Mouse (Mus musculus): Measurements from ENCODE around the gene S1pr4. TPM values are rescaled to one million over a fixed set of nuclear protein-coding genes. Genes with fewer than 3 reads are reported as not detected.

The S1pr4 gene
- 0.69 and 2.1 TPM in 2 replicates for polyA plus RNA-seq (2015; fragmentation: Nextera tagmentation; extraction: Ambion mirVana)

DNA sequence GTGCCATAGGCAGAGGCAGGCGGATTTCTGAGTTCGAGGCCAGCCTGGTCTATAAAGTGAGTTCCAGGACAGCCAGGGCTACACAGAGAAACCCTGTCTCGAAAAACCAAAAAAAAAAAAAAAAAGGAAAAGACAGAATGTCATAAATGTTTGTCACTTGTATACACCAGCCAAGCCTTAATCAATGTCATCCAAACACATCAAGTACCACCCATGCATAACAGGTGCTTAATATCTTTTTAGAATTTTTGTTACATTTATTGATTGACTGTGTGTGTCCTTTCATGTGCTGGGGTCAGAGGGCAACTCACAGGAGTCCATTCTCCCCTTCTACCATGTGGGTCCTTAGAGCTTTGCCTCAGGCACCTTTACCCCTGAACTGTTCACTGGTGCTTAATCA, at the start of gene S1pr4:
Gene S1pr4, minus strand, starts transcription at position 101 of the 400 bp plus-strand sequence.
- peaks cover 25% of the 10 kb centered on the region for H3K4me1 ChIP-seq
- H3K9me3 ChIP-seq (replicated peaks) = no peaks in the 10 kb centered on the region
- H3K4me3 ChIP-seq (replicated peaks) = no peak within 1 kb of the TSS
- H3K27me3 ChIP-seq (replicated peaks) = peaks cover 7% of the 10 kb centered on the region; the same call in 1 of the 2 replicates
- ATAC-seq (ENCODE audit: low FRiP score) = no peak
- H3K9ac ChIP-seq (replicated peaks) = no peak within 1 kb of the TSS
- no peak within 1 kb of the TSS for H3K27ac ChIP-seq (replicated peaks)
- no peaks in the 10 kb centered on the region for H3K36me3 ChIP-seq
- no peak within 1 kb of the TSS for H3K4me2 ChIP-seq
- WGBS = 94% methylated on average over 3 of the region's 3 CpGs

GRCm38 (mm10) chr10:81548944-81549343, 49.0 kb upstream of the S1pr4 start:
- no peaks in the 10 kb centered on the region for H3K27me3 ChIP-seq (replicated peaks)
- no peak overlapping the region for H3K4me2 ChIP-seq
- no peak overlapping the region for H3K27ac ChIP-seq (replicated peaks)
- no peaks in the 10 kb centered on the region for H3K36me3 ChIP-seq
- WGBS = 67% methylated on average over 5 of the region's 5 CpGs
- no peak for ATAC-seq (ENCODE audit: low FRiP score)
- peaks cover 9% of the 10 kb centered on the region for H3K4me1 ChIP-seq
- H3K4me3 ChIP-seq (replicated peaks) = no peak overlapping the region
- H3K9ac ChIP-seq (replicated peaks) = no peak overlapping the region; the same call in 1 of the 2 replicates
- no peaks in the 10 kb centered on the region for H3K9me3 ChIP-seq (replicated peaks)

DNA sequence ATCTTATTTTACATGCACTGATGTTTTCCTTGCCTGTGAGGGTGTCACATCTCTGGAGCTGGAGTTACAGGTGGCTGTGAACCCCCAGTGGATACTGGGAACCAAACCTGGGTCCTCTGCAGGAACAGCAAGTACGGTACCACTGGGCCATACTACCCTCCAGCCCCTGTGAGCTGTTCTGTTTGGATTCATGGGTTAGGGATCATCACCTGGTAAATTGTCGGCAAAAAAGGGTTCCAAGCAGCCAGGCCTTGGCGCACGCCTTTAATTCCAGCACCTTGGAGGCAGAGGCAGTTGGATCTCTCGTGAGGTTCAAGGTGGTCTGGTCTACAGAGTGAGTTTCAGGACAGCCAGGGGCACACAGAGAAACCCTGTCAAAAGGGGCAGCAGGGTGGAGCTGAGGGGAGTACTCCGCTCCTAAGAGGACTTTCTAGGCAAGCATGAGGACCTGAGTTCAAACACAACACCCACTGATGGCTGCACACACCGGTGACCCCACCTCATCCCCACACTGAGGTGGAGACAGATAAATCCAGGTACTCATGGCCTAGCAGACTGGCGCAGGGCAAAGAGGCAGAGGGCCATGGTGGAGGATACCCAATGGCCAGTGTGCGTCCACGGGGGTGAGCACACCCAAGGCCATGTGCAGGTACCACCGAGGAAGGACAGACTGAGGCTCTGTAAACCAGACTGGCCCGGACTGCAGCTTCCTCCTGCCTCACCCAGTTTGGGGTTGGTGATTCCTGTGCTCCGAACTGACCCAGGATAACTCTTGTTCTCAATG, 47.0 kb upstream of the S1pr4 start:
- H3K27me3 ChIP-seq (replicated peaks) = no peaks in the 10 kb centered on the region
- no peaks in the 10 kb centered on the region for H3K9me3 ChIP-seq (replicated peaks)
- H3K9ac ChIP-seq (replicated peaks) = no peak overlapping the region
- H3K4me3 ChIP-seq (replicated peaks) = no peak overlapping the region
- H3K27ac ChIP-seq (replicated peaks) = no peak overlapping the region
- ATAC-seq (ENCODE audit: low FRiP score) = no peak
- H3K36me3 ChIP-seq = no peaks in the 10 kb centered on the region
- H3K4me2 ChIP-seq = no peak overlapping the region
- peaks cover 29% of the 10 kb centered on the region for H3K4me1 ChIP-seq
- 92% methylated on average over 13 of the region's 13 CpGs for WGBS

GRCm38 (mm10) chr10:81546332-81546731, 46.4 kb upstream of the S1pr4 start:
- Histone ChIP-seq H3K4me2 (no peak overlapping the region), H3K27ac (replicated peaks) (no peak overlapping the region), H3K27me3 (replicated peaks) (no peaks in the 10 kb centered on the region), H3K4me1 (peaks cover 33% of the 10 kb centered on the region), H3K4me3 (replicated peaks) (no peak overlapping the region), H3K9ac (replicated peaks) (no peak overlapping the region), H3K36me3 (no peaks in the 10 kb centered on the region), H3K9me3 (replicated peaks) (no peaks in the 10 kb centered on the region)
- WGBS = 82% methylated on average over 5 of the region's 5 CpGs
- no peak for ATAC-seq (ENCODE audit: low FRiP score)

GRCm38 (mm10) chr10:81545161-81545747, 45.3 kb upstream of the S1pr4 start, which contains the start of gene Gna11:
Gna11 (minus strand) TSS chr10:81545190.
- ATAC-seq (ENCODE audit: low FRiP score) = peak; percentile 96
- H3K4me1 ChIP-seq = peaks cover 40% of the 10 kb centered on the region
- peak within 1 kb of the TSS; percentile 98 for H3K9ac ChIP-seq (replicated peaks)
- no peaks in the 10 kb centered on the region for H3K9me3 ChIP-seq (replicated peaks)
- peak within 1 kb of the TSS; percentile 74 for H3K4me3 ChIP-seq (replicated peaks)
- peak within 1 kb of the TSS; percentile 92 for H3K27ac ChIP-seq (replicated peaks)
- peak within 1 kb of the TSS; percentile 83 for H3K4me2 ChIP-seq
- no peaks in the 10 kb centered on the region for H3K36me3 ChIP-seq
- under 1% methylated on average over 59 of the region's 59 CpGs for WGBS
- no peaks in the 10 kb centered on the region for H3K27me3 ChIP-seq (replicated peaks)

GRCm38 (mm10) chr10:81544296-81545160, 44.6 kb upstream of the S1pr4 start:
- ATAC-seq (ENCODE audit: low FRiP score) = no peak; the same call in 1 of the 2 replicates
- WGBS = under 1% methylated on average over 82 of the region's 93 CpGs
- peak overlapping the region; percentile 83 for H3K4me2 ChIP-seq
- H3K27ac ChIP-seq (replicated peaks) = peak overlapping the region; percentile 92
- H3K9me3 ChIP-seq (replicated peaks) = no peaks in the 10 kb centered on the region
- no peaks in the 10 kb centered on the region for H3K36me3 ChIP-seq
- H3K4me1 ChIP-seq = peaks cover 40% of the 10 kb centered on the region
- peak overlapping the region; percentile 98 for H3K9ac ChIP-seq (replicated peaks)
- H3K4me3 ChIP-seq (replicated peaks) = peak overlapping the region; percentile 74
- no peaks in the 10 kb centered on the region for H3K27me3 ChIP-seq (replicated peaks)

DNA sequence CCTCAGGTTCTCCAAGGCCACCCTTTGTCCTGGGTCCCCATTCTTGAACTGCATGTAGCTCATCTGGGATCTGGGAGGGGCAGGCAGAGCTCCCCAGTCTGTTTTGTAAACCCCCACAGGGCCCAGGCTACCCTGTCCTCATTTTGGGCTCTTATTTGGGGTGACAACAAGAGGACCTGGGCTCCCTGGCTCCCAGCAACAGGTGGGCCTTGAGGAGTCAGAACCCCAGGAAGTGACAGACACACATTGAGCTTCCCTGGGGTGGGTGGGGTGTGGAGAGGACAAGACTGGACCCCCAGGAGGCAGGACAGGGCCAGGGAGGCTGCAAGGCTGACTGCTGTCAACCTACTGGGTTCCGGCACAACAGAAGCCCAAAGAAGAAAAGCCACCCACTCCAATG, 43.7 kb upstream of the S1pr4 start:
- ATAC-seq (ENCODE audit: low FRiP score) = no peak
- Histone ChIP-seq H3K27me3 (replicated peaks) (no peaks in the 10 kb centered on the region), H3K27ac (replicated peaks) (no peak overlapping the region), H3K9me3 (replicated peaks) (no peaks in the 10 kb centered on the region), H3K4me1 (peaks cover 40% of the 10 kb centered on the region), H3K36me3 (no peaks in the 10 kb centered on the region), H3K4me3 (replicated peaks) (peak overlapping the region; percentile 74), H3K9ac (replicated peaks) (peak overlapping the region; percentile 98), H3K4me2 (peak overlapping the region; percentile 83)
- 78% methylated on average over 1 of the region's 1 CpGs for WGBS

GRCm38 (mm10) chr10:81542727-81543460, 43.0 kb upstream of the S1pr4 start:
- WGBS = 79% methylated on average over 7 of the region's 7 CpGs
- Histone ChIP-seq H3K27ac (replicated peaks) (no peak overlapping the region), H3K9me3 (replicated peaks) (no peaks in the 10 kb centered on the region), H3K4me2 (peak overlapping the region; percentile 83), H3K4me3 (replicated peaks) (peak overlapping the region; percentile 74), H3K9ac (replicated peaks) (peak overlapping the region; percentile 98), H3K27me3 (replicated peaks) (no peaks in the 10 kb centered on the region), H3K36me3 (no peaks in the 10 kb centered on the region), H3K4me1 (peaks cover 40% of the 10 kb centered on the region)
- no peak for ATAC-seq (ENCODE audit: low FRiP score)

DNA sequence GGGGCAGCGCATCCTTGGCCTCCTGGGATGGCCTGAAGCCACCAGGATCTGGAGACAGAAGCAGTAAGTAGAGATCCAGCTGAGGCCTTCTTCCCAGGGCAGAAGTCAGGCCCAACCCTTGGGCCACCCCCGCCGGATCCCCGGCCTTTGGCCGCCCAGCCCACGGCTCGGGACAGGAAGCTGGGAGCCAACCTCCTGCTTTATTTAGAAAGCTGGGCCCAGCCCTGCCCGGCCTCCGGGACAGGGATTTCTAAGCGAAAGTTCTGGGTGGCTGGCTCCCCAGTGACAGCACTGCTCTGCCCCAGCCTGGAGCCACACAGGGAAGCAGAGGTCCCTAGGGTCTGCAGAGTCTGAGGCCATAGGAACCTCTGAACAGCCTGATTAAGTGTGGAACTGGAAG, 41.9 kb upstream of the S1pr4 start:
- Histone ChIP-seq H3K4me1 (peaks cover 40% of the 10 kb centered on the region), H3K9me3 (replicated peaks) (no peaks in the 10 kb centered on the region), H3K36me3 (peaks cover 4% of the 10 kb centered on the region; the same call in 1 of the 2 replicates), H3K27me3 (replicated peaks) (no peaks in the 10 kb centered on the region), H3K4me2 (peak overlapping the region; percentile 83; the same call in 1 of the 2 replicates), H3K27ac (replicated peaks) (no peak overlapping the region), H3K4me3 (replicated peaks) (no peak overlapping the region; the same call in 1 of the 2 replicates), H3K9ac (replicated peaks) (0 out of 2 replicates have a peak overlapping the region, but pooled peaks have one; percentile 11)
- ATAC-seq (ENCODE audit: low FRiP score) = no peak
- WGBS = 85% methylated on average over 10 of the region's 10 CpGs

DNA sequence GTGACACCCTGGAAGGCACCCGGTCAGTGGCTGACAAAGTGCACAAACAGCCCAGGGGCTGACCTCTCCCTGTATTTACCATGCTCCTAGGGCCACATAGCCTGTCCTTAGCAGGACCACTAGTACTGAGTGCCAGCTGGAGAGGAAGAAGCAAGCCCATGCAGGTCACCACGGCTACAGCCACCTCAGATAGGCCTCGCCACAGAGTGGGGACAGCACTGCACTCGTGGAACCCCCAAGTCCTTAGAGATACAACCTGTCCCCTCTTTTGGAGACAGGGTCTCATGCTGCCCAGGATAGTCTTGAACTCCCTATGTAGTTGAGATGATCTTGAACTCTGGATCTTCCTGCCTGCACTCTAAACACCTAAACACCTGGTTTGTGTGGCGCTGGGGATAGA, 41.4 kb upstream of the S1pr4 start:
- H3K27me3 ChIP-seq (replicated peaks) = no peaks in the 10 kb centered on the region
- 91% methylated on average over 5 of the region's 5 CpGs for WGBS
- 0 out of 2 replicates have a peak overlapping the region, but pooled peaks have one; percentile 11 for H3K9ac ChIP-seq (replicated peaks)
- no peaks in the 10 kb centered on the region for H3K9me3 ChIP-seq (replicated peaks)
- H3K4me1 ChIP-seq = peaks cover 40% of the 10 kb centered on the region
- ATAC-seq (ENCODE audit: low FRiP score) = no peak
- H3K4me2 ChIP-seq = no peak overlapping the region
- H3K4me3 ChIP-seq (replicated peaks) = no peak overlapping the region
- H3K36me3 ChIP-seq = peaks cover 4% of the 10 kb centered on the region; the same call in 1 of the 2 replicates
- H3K27ac ChIP-seq (replicated peaks) = no peak overlapping the region
